Mouse (Mus musculus) ES-Bruce4 (cell line): Measurements from ENCODE around the gene Dgkb.

ENCODE experiments used
- CTCF ChIP-seq: IDR thresholded peaks from one replicate; pipeline ENCODE4 v1.8.1; 2011; ENCODE audit warnings: low read depth, low read length
- EP300 ChIP-seq: IDR thresholded peaks from 2 replicates; pipeline ENCODE4 v1.6.1; 2011; ENCODE audit warnings: low read depth, low read length; ENCODE audit not compliant: insufficient read depth
- POLR2A ChIP-seq: IDR thresholded peaks from one replicate; pipeline ENCODE4 v1.8.1; 2011; ENCODE audit warnings: low read length; ENCODE audit not compliant: insufficient read depth

DNA sequence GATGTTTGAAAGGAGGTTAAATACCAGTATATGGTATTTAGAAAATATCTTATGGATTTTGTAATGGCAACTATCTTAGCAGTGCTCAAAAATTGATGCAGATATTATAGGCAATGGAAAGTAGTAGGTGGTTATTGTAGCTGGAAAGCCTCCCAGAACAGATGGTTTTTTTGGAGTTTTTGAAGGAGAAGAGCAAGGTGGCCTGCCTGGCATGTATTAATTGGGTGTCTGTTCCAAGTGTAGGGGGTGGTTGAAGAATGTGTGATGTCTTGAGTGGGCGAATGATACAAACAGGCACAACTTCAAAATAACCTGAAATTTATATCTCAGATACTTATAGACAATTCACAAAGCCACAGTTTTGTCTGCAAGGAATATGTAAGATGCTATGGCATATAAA lies 538.9 kb downstream of the Dgkb start:
- TF ChIP-seq POLR2A (no peak), CTCF (no peak), EP300 (no peak)
